Mouse (Mus musculus) hindbrain, postnatal 0 days (tissue): ENCODE measurements around the gene Gm13694. TPM values are rescaled to one million over a fixed set of nuclear protein-coding genes. Genes with fewer than 3 reads are reported as not detected.
"Not testable (repeated sequence)": the region's sequence is repeated elsewhere in the genome, so short reads cannot be mapped to it uniquely, and the experiment has no call there.

Experiments used
- ATAC-seq: fragments of 200-750 bp; cut with Nextera tagmentation; 2 replicates; pipeline ENCODE4 v1.8.0; 2017; ENCODE audit warnings: mild to moderate bottlenecking, moderate TSS enrichment, moderate library complexity
- DNase-seq: peaks from one replicate; pipeline ENCODE4 v3.0.0-alpha.2; 2015; ENCODE audit warnings: low spot score
- H3K27ac ChIP-seq: fragments of 300-500 bp; sonication (generic); 2 replicates; pipeline ENCODE4 v1.5.1; 2014; ENCODE audit warnings: mild to moderate bottlenecking
- H3K27me3 ChIP-seq: fragments of 300-500 bp; sonication (generic); 2 replicates; pipeline ENCODE4 v1.6.1; 2014; ENCODE audit warnings: low read length, mixed read lengths; ENCODE audit not compliant: insufficient read depth
- H3K36me3 ChIP-seq: fragments of 300-500 bp; sonication (generic); 2 replicates; pipeline ENCODE4 v1.6.1; 2014; ENCODE audit warnings: low read length, mixed read lengths; ENCODE audit not compliant: insufficient read depth
- H3K4me1 ChIP-seq: fragments of 300-500 bp; sonication (generic); 2 replicates; pipeline ENCODE4 v1.6.1; 2014; ENCODE audit warnings: antibody characterized with exemption, low read length, mixed read lengths; ENCODE audit not compliant: insufficient read depth
- H3K4me2 ChIP-seq: fragments of 300-500 bp; sonication (generic); 2 replicates; pipeline ENCODE4 v1.6.1; 2014; ENCODE audit warnings: low read depth, mild to moderate bottlenecking, low read length, moderate library complexity, mixed read lengths
- H3K4me3 ChIP-seq: fragments of 300-500 bp; sonication (generic); 2 replicates; pipeline ENCODE4 v1.5.1; 2014; ENCODE audit warnings: low read length
- H3K9ac ChIP-seq: fragments of 300-500 bp; sonication (generic); replicated peaks from 2 replicates; pipeline ENCODE4 v1.6.1; 2014; ENCODE audit warnings: mild to moderate bottlenecking, low read length, moderate library complexity, mixed read lengths
- H3K9me3 ChIP-seq: fragments of 300-500 bp; sonication (generic); 2 replicates; pipeline ENCODE4 v1.6.1; 2016; ENCODE audit warnings: low read length, mixed read lengths
- CTCF ChIP-seq: IDR thresholded peaks from 2 replicates; pipeline ENCODE4 v1.5.1; 2016; ENCODE audit warnings: antibody characterized with exemption, control low read depth, low read depth
- WGBS: fragments of 180-500 bp; shearing (Covaris S2); extraction: QIAGEN DNeasy Blood & Tissue Kit; methylation state at CpG from one replicate; pipeline ENCODE4 v1.1.7; 2014; 5-methylcytosine and 5-hydroxymethylcytosine counted together
- polyA plus RNA-seq: library from polyadenylated mRNA; unstranded; fragments of >200 nt; fragmentation: Nextera tagmentation; extraction: Ambion mirVana; gene quantifications from 2 replicates; pipeline ENCODE4 v1.2.1, GENCODE M21; 2015
- total RNA-seq: library from RNA; depleted of rRNA; stranded (reverse); fragments of >200 nt; gene quantifications from 2 replicates; pipeline ENCODE4 v1.2.3, GENCODE M21; 2014; rRNA removed

Gene Gm13694
- not detected in 2 replicates for total RNA-seq
- polyA plus RNA-seq: not detected in 2 replicates

- not testable (repeated sequence) for H3K4me2 ChIP-seq, H3K4me1 ChIP-seq, H3K9me3 ChIP-seq, H3K4me3 ChIP-seq, H3K27ac ChIP-seq, ATAC-seq, DNase-seq, H3K27me3 ChIP-seq, H3K36me3 ChIP-seq, H3K9ac ChIP-seq
- WGBS: no CpG with 5 or more reads among the region's 6 CpGs
Observed at GRCm38 (mm10) chr2:83978633-83979032, at the start of gene Gm13694. Gene Gm13694 (plus strand): TSS chr2:83978933.

DNA sequence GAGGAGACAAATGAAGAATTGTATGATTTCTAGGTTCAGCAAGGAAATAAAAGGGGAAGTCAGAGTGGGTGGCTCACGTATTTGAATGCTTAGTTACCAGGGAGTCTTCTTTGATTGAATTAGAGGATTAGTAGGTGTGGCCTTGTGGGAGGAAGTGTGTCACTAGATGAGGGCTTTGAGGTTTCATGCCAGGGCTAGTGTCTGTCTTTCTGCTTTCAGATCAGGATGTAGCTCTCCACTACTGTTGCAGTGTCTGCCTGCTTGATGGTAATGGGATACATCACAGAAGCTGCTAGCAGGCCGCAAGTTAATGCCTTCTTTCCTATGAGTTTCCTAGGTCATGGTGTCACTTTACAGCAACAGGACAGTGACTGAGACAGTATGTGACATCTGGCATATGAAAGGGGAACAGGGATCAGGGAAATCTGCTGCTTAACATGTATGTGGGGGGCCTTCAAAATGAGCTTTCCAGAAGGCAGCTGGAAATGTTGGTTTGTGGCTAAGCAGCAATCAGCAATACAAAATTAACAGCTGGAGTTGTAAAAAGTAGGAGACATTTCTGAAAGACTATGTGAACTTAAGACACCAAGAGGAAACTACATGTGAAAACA lies 49.1 kb upstream of the Gm13694 start:
- TF ChIP-seq CTCF: no peak
- Histone ChIP-seq H3K27ac (no peak overlapping the region), H3K27me3 (no peaks in the 10 kb centered on the region), H3K36me3 (no peaks in the 10 kb centered on the region), H3K4me2 (no peak overlapping the region), H3K4me1 (no peaks in the 10 kb centered on the region), H3K4me3 (no peak overlapping the region), H3K9ac (no peak overlapping the region), H3K9me3 (no peaks in the 10 kb centered on the region)
- 50% methylated on average over 2 of the region's 2 CpGs for WGBS
- no peak for DNase-seq
- no peak for ATAC-seq

- no peaks in the 10 kb centered on the region for H3K36me3 ChIP-seq
- H3K4me1 ChIP-seq: no peaks in the 10 kb centered on the region
- peak within 1 kb of the TSS; percentile 72 for H3K4me2 ChIP-seq
- no peaks in the 10 kb centered on the region for H3K9me3 ChIP-seq
- no peak; the same call in 1 of the 2 replicates for TF ChIP-seq CTCF
- H3K27ac ChIP-seq: peak within 1 kb of the TSS; percentile 32; the same call in 1 of the 2 replicates
- no peaks in the 10 kb centered on the region for H3K27me3 ChIP-seq
- H3K4me3 ChIP-seq: peak within 1 kb of the TSS; percentile 42
- 1% methylated on average over 20 of the region's 20 CpGs for WGBS
- ATAC-seq (peak; percentile 98), DNase-seq (peak; percentile 91)
- peak within 1 kb of the TSS; percentile 30; the same call in 1 of the 2 replicates for H3K9ac ChIP-seq
Observed at GRCm38 (mm10) chr2:83940931-83941361, 37.8 kb upstream of the Gm13694 start, which contains the start of gene Zswim2. Gene Zswim2 (minus strand): TSS chr2:83941228.

GRCm38 (mm10) chr2:83941378-83941777 lies 37.4 kb upstream of the Gm13694 start:
- DNase-seq (no peak), ATAC-seq (peak; percentile 65)
- Histone ChIP-seq H3K27ac (no peak overlapping the region), H3K4me3 (peak overlapping the region; percentile 42), H3K4me1 (no peaks in the 10 kb centered on the region), H3K4me2 (peak overlapping the region; percentile 72), H3K9ac (no peak overlapping the region), H3K36me3 (no peaks in the 10 kb centered on the region), H3K27me3 (no peaks in the 10 kb centered on the region), H3K9me3 (no peaks in the 10 kb centered on the region)
- peak; percentile 32; the same call in 1 of the 2 replicates for TF ChIP-seq CTCF
- 19% methylated on average over 3 of the region's 3 CpGs for WGBS

DNA sequence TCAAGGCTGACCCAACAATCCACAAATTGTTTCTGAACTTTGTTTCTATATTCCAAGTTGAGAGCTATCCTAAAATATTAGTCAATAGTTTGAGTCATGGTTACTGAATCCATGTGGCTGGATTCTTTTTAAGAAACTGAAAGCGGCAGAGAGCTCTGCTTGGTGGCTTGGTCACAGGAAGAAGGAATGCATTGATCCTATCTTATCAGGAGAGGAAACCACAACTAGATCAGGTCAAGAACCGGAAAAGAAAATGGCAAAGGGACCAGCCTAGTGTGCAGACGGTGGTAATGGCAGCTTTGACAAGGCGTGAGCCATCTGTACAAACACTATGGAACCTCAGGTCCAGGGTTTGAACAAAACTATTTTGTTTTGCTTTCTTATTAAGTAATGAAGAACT lies 36.9 kb upstream of the Gm13694 start:
- 77% methylated on average over 4 of the region's 4 CpGs for WGBS
- no peak for ATAC-seq
- H3K36me3 ChIP-seq: no peaks in the 10 kb centered on the region
- H3K27ac ChIP-seq: no peak overlapping the region
- H3K27me3 ChIP-seq: no peaks in the 10 kb centered on the region
- no peak for TF ChIP-seq CTCF
- no peak overlapping the region for H3K4me3 ChIP-seq
- H3K4me1 ChIP-seq: no peaks in the 10 kb centered on the region
- DNase-seq: no peak
- no peak overlapping the region for H3K9ac ChIP-seq
- H3K4me2 ChIP-seq: no peak overlapping the region
- no peaks in the 10 kb centered on the region for H3K9me3 ChIP-seq

DNA sequence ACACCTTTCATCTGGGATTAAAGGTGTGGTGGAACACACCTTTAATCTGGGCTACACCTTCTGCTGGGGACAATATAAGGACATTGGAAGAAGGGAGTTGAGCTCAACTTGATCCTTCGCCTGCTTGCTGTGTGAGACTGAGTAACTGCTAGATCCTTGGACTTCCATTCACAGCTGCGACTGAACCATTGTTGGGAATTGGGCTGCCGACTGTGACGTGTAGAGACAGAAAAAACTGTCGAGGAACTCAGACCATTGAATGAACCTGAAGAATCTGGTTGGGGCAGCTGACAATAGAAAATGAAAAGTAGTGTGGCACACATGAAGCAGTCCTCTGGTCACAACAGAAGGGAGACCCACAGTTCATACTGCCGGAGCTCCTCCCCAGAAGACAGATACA lies 23.3 kb upstream of the Gm13694 start, which contains the start of gene Gm13698:
Gm13698 (plus strand) TSS at position 301 of the 400 bp plus-strand sequence.
- DNase-seq, H3K36me3 ChIP-seq, H3K27ac ChIP-seq, H3K9ac ChIP-seq, ATAC-seq, H3K4me1 ChIP-seq, H3K9me3 ChIP-seq, H3K27me3 ChIP-seq, H3K4me3 ChIP-seq, H3K4me2 ChIP-seq: not testable (repeated sequence)
- no CpG with 5 or more reads among the region's 6 CpGs for WGBS

DNA sequence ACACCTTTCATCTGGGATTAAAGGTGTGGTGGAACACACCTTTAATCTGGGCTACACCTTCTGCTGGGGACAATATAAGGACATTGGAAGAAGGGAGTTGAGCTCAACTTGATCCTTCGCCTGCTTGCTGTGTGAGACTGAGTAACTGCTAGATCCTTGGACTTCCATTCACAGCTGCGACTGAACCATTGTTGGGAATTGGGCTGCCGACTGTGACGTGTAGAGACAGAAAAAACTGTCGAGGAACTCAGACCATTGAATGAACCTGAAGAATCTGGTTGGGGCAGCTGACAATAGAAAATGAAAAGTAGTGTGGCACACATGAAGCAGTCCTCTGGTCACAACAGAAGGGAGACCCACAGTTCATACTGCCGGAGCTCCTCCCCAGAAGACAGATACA lies 17.5 kb upstream of the Gm13694 start, which contains the start of gene Gm13693:
Gm13693 (plus strand) TSS at position 301 of the 400 bp plus-strand sequence.
- H3K4me2 ChIP-seq, H3K9ac ChIP-seq, H3K27ac ChIP-seq, H3K9me3 ChIP-seq, H3K4me1 ChIP-seq, H3K27me3 ChIP-seq, ATAC-seq, H3K36me3 ChIP-seq, H3K4me3 ChIP-seq, DNase-seq: not testable (repeated sequence)
- WGBS: no CpG with 5 or more reads among the region's 6 CpGs

DNA sequence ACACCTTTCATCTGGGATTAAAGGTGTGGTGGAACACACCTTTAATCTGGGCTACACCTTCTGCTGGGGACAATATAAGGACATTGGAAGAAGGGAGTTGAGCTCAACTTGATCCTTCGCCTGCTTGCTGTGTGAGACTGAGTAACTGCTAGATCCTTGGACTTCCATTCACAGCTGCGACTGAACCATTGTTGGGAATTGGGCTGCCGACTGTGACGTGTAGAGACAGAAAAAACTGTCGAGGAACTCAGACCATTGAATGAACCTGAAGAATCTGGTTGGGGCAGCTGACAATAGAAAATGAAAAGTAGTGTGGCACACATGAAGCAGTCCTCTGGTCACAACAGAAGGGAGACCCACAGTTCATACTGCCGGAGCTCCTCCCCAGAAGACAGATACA lies 11.7 kb upstream of the Gm13694 start, which contains the start of gene Gm13695:
Gm13695 (plus strand) TSS at position 301 of the 400 bp plus-strand sequence.
- H3K4me1 ChIP-seq, DNase-seq, H3K9me3 ChIP-seq, H3K36me3 ChIP-seq, H3K4me3 ChIP-seq, H3K4me2 ChIP-seq, H3K27ac ChIP-seq, H3K9ac ChIP-seq, ATAC-seq, H3K27me3 ChIP-seq: not testable (repeated sequence)
- WGBS: no CpG with 5 or more reads among the region's 6 CpGs

- WGBS: no CpG with 5 or more reads among the region's 6 CpGs
- not testable (repeated sequence) for H3K4me1 ChIP-seq, H3K27ac ChIP-seq, ATAC-seq, H3K9ac ChIP-seq, H3K36me3 ChIP-seq, H3K4me2 ChIP-seq, H3K4me3 ChIP-seq, H3K9me3 ChIP-seq, DNase-seq, H3K27me3 ChIP-seq
Observed at GRCm38 (mm10) chr2:83972823-83973222, 5.9 kb upstream of the Gm13694 start, which contains the start of gene Gm13696. Gene Gm13696 (plus strand): TSS chr2:83973123.

DNA sequence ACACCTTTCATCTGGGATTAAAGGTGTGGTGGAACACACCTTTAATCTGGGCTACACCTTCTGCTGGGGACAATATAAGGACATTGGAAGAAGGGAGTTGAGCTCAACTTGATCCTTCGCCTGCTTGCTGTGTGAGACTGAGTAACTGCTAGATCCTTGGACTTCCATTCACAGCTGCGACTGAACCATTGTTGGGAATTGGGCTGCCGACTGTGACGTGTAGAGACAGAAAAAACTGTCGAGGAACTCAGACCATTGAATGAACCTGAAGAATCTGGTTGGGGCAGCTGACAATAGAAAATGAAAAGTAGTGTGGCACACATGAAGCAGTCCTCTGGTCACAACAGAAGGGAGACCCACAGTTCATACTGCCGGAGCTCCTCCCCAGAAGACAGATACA lies 5.7 kb downstream of the Gm13694 start, which contains the start of gene Gm13697:
Gm13697 (plus strand) TSS at position 301 of the 400 bp plus-strand sequence.
- no CpG with 5 or more reads among the region's 6 CpGs for WGBS
- not testable (repeated sequence) for H3K36me3 ChIP-seq, DNase-seq, H3K9me3 ChIP-seq, ATAC-seq, H3K27me3 ChIP-seq, H3K4me1 ChIP-seq, H3K9ac ChIP-seq, H3K4me2 ChIP-seq, H3K27ac ChIP-seq, H3K4me3 ChIP-seq
